ENCODE assay signal across 13 mouse cellular contexts in genomic region chr8:106055038-106055437, GRCm38 (mm10). TPM values are rescaled to one million over a fixed set of nuclear protein-coding genes. Genes with fewer than 3 reads are reported as not detected.
DNase-seq lines count a peak whose midpoint lies in the region; ATAC-seq and TF ChIP-seq lines count a peak whose summit lies in the region.
"Had no signal": no experiment of that assay in that cellular context is flagged by ENCODE, and none has a peak within 500 bp of the region (broad histone marks: within the 10 kb centered on the region; RNA-seq: fewer than 3 reads in every experiment).

No protein-coding gene starts in this region.

- TF ChIP-seq POLR2A in lung, adult 2 months (IDR thresholded peaks at IDR 0.05; ENCODE audit: borderline replicate concordance, extremely low read depth, low read depth, low read length) = no peak

- peaks cover 30% of the 10 kb centered on the region for H3K4me1 ChIP-seq in liver, postnatal 0 days (ENCODE audit: insufficient read depth)
- H3K4me1 ChIP-seq in liver, embryonic 12.5 days = peaks cover 32% of the 10 kb centered on the region
- H3K4me1 ChIP-seq in ES-E14 (ENCODE audit: control insufficient read depth in 2 of 2, insufficient read depth in 2 of 2, low read length in 2 of 2, poor library complexity in 1 of 2) = peaks cover 11 to 14% of the 10 kb centered on the region in 2 experiments
- peaks cover 16% of the 10 kb centered on the region for H3K4me1 ChIP-seq in intestine, embryonic 15.5 days (replicated peaks)
- H3K4me1 ChIP-seq in lung, adult 2 months (ENCODE audit: control insufficient read depth, insufficient read depth, low read length) = peaks cover 5% of the 10 kb centered on the region; the same call in 1 of the 2 replicates

- in situ Hi-C loops in ES-E14 (cut with MboI; ENCODE audit: low sequenced_read_pairs in 2 of 2, unreplicated experiment in 2 of 2) = no loop called here

- H3K9me3 ChIP-seq in liver, postnatal 0 days (ENCODE audit: low read length) = no peaks in the 10 kb centered on the region
- no peaks in the 10 kb centered on the region for H3K9me3 ChIP-seq in liver, embryonic 12.5 days (replicated peaks)
- H3K9me3 ChIP-seq in ES-E14 (ENCODE audit: control insufficient read depth, insufficient read depth, low read depth, low read length) = no peaks in the 10 kb centered on the region
- no peaks in the 10 kb centered on the region for H3K9me3 ChIP-seq in intestine, embryonic 15.5 days
- H3K9me3 ChIP-seq: limb, embryonic 13.5 days had no signal

- no peak for TF ChIP-seq EP300 in liver, postnatal 0 days (IDR thresholded peaks at IDR 0.05; ENCODE audit: low read depth)

- ATAC-seq in liver, postnatal 0 days = no peak
- ATAC-seq in liver, embryonic 12.5 days = no peak
- ATAC-seq in intestine, embryonic 15.5 days = no peak

- peak overlapping the region; percentile 91 for H3K27ac ChIP-seq in liver, postnatal 0 days (ENCODE audit: low read depth)
- no peak overlapping the region for H3K27ac ChIP-seq in liver, embryonic 12.5 days
- H3K27ac ChIP-seq in ES-E14 (ENCODE audit: insufficient read depth, low read depth, low read length, poor library complexity, severe bottlenecking) = peak overlapping the region; percentile 20
- H3K27ac ChIP-seq in intestine, embryonic 15.5 days = peak overlapping the region; percentile 79
- H3K27ac ChIP-seq: kidney, postnatal 0 days; limb, embryonic 13.5 days had no signal

- TF ChIP-seq CTCF in liver, postnatal 0 days (IDR thresholded peaks at IDR 0.05; ENCODE audit: low read depth) = no peak
- no peak for TF ChIP-seq CTCF in lung, adult 2 months (IDR thresholded peaks at IDR 0.05; ENCODE audit: insufficient read depth, low read length)

- 0 out of 2 replicates have a peak, but pooled peaks cover 10% of the 10 kb centered on the region for H3K36me3 ChIP-seq in liver, postnatal 0 days (replicated peaks; ENCODE audit: insufficient read depth, low read length)
- peaks cover 42% of the 10 kb centered on the region for H3K36me3 ChIP-seq in liver, embryonic 12.5 days
- peaks cover 14% of the 10 kb centered on the region for H3K36me3 ChIP-seq in ES-E14 (ENCODE audit: control insufficient read depth, insufficient read depth, low read length, poor library complexity, severe bottlenecking)
- H3K36me3 ChIP-seq in intestine, embryonic 15.5 days = 0 out of 2 replicates have a peak, but pooled peaks cover 6% of the 10 kb centered on the region

- no peak overlapping the region for H3K9ac ChIP-seq in liver, postnatal 0 days (replicated peaks)
- H3K9ac ChIP-seq in liver, embryonic 12.5 days = no peak overlapping the region
- no peak overlapping the region for H3K9ac ChIP-seq in ES-E14 (ENCODE audit: insufficient read depth, low read depth, low read length, poor library complexity, severe bottlenecking)
- no peak overlapping the region for H3K9ac ChIP-seq in intestine, embryonic 15.5 days
- H3K9ac ChIP-seq: limb, embryonic 13.5 days had no signal

- H3K4me2 ChIP-seq in liver, postnatal 0 days (ENCODE audit: low read depth, low read length) = peak overlapping the region; percentile 27; the same call in 1 of the 2 replicates
- no peak overlapping the region for H3K4me2 ChIP-seq in liver, embryonic 12.5 days
- H3K4me2 ChIP-seq in intestine, embryonic 15.5 days (replicated peaks) = 0 out of 2 replicates have a peak overlapping the region, but pooled peaks have one; percentile 41
- H3K4me2 ChIP-seq: limb, embryonic 13.5 days had no signal

- no peaks in the 10 kb centered on the region for H3K27me3 ChIP-seq in liver, postnatal 0 days (ENCODE audit: insufficient read depth, low read length)
- no peaks in the 10 kb centered on the region for H3K27me3 ChIP-seq in liver, embryonic 12.5 days (replicated peaks)
- H3K27me3 ChIP-seq in intestine, embryonic 15.5 days (replicated peaks) = no peaks in the 10 kb centered on the region
- H3K27me3 ChIP-seq: limb, embryonic 13.5 days had no signal

- WGBS in liver, postnatal 0 days (ENCODE audit: insufficient replicate concordance) = 67% methylated on average over 3 of the region's 3 CpGs
- WGBS in liver, embryonic 12.5 days (ENCODE audit: insufficient replicate concordance) = 62% methylated on average over 3 of the region's 3 CpGs
- 42% methylated on average over 3 of the region's 3 CpGs for WGBS in intestine, embryonic 15.5 days
- 56% methylated on average over 3 of the region's 3 CpGs for WGBS in lung, adult 2 months

- H3K4me3 ChIP-seq in liver, postnatal 0 days (ENCODE audit: low read depth, low read length) = no peak overlapping the region
- no peak overlapping the region for H3K4me3 ChIP-seq in liver, embryonic 12.5 days
- no peak overlapping the region for H3K4me3 ChIP-seq in ES-E14 (ENCODE audit: insufficient read depth in 1 of 2, low read depth in 1 of 2, low read length in 2 of 2, poor library complexity in 1 of 2, severe bottlenecking in 1 of 2)
- H3K4me3 ChIP-seq in intestine, embryonic 15.5 days (replicated peaks) = no peak overlapping the region
- H3K4me3 ChIP-seq in lung, adult 2 months (replicated peaks; ENCODE audit: extremely low read depth, low read depth, low read length) = no peak overlapping the region
- H3K4me3 ChIP-seq: limb, embryonic 13.5 days; myocyte had no signal

- no peak for DNase-seq in liver, postnatal 0 days
- DNase-seq in ES-E14 (ENCODE audit: low read depth, low spot score) = no peak
- DNase-seq in testis, postnatal 14 days (ENCODE audit: low spot score) = peak; percentile 46
- no peak for DNase-seq in frontal cortex, postnatal 10 days (ENCODE audit: low spot score in 2 of 2)
- no peak for DNase-seq in cerebellum, postnatal 25 days
- no peak for DNase-seq in lung, adult 2 months
- DNase-seq: lung, postnatal 4 days had no signal

TF ChIP-seq in ES-E14, 5 proteins besides CTCF, POLR2A, EP300 and RAD21:
- TF ChIP-seq ZNF384 (IDR thresholded peaks at IDR 0.05; ENCODE audit: low read depth, low read length) (0 out of 2 replicates have a peak, but pooled peaks have one; percentile 19), CHD2 (IDR thresholded peaks at IDR 0.05; ENCODE audit: low read depth, low read length) (no peak)

RNA-seq across cellular contexts. Expression of gene Nfatc3, which starts 3.6 kb away (rescaled TPM):
- polyA plus RNA-seq in liver, postnatal 0 days (2015; fragmentation: Nextera tagmentation; extraction: Ambion mirVana) = 2.3 TPM in 2 replicates
- polyA plus RNA-seq in liver, embryonic 12.5 days (2016; fragmentation: Nextera tagmentation; extraction: Ambion mirVana) = 5.0 and 5.8 TPM in 2 replicates
- 17.2 and 19.6 TPM in 2 replicates for total RNA-seq in ES-E14 (2012; rRNA removed)
- 6.0 and 6.2 TPM in 2 replicates for polyA plus RNA-seq in intestine, embryonic 15.5 days (2015; fragmentation: Nextera tagmentation; extraction: Ambion mirVana)
- 17.7 and 19.9 TPM in 2 replicates for polyA plus RNA-seq in lung, adult 2 months (2012; rRNA removed)

RNA-seq across cellular contexts. Expression of gene Ddx28, which starts 43.4 kb away (rescaled TPM):
- 13.0 and 14.7 TPM in 2 replicates for polyA plus RNA-seq in liver, postnatal 0 days (2015; fragmentation: Nextera tagmentation; extraction: Ambion mirVana)
- 14.7 TPM in 2 replicates for polyA plus RNA-seq in liver, embryonic 12.5 days (2016; fragmentation: Nextera tagmentation; extraction: Ambion mirVana)
- total RNA-seq in ES-E14 (2012; rRNA removed) = 31.5 and 41.5 TPM in 2 replicates
- polyA plus RNA-seq in intestine, embryonic 15.5 days (2015; fragmentation: Nextera tagmentation; extraction: Ambion mirVana) = 14.2 and 15.5 TPM in 2 replicates
- 6.5 and 6.7 TPM in 2 replicates for polyA plus RNA-seq in lung, adult 2 months (2012; rRNA removed)

RNA-seq across cellular contexts. Expression of gene Dpep2nb, which starts 49.3 kb away (rescaled TPM):
- polyA plus RNA-seq in liver, postnatal 0 days (2015; fragmentation: Nextera tagmentation; extraction: Ambion mirVana) = not detected in 2 replicates
- not detected in 2 replicates for polyA plus RNA-seq in liver, embryonic 12.5 days (2016; fragmentation: Nextera tagmentation; extraction: Ambion mirVana)
- not detected in 2 replicates for total RNA-seq in ES-E14 (2012; rRNA removed)
- not detected in 2 replicates for polyA plus RNA-seq in intestine, embryonic 15.5 days (2015; fragmentation: Nextera tagmentation; extraction: Ambion mirVana)
- not detected in 2 replicates for polyA plus RNA-seq in lung, adult 2 months (2012; rRNA removed)
- polyA plus RNA-seq: gonadal fat pad, adult 2 months; kidney, postnatal 0 days; limb, embryonic 13.5 days; myocyte had no signal
